28 mouse cellular contexts compared by ENCODE assay signal in the genomic region with DNA sequence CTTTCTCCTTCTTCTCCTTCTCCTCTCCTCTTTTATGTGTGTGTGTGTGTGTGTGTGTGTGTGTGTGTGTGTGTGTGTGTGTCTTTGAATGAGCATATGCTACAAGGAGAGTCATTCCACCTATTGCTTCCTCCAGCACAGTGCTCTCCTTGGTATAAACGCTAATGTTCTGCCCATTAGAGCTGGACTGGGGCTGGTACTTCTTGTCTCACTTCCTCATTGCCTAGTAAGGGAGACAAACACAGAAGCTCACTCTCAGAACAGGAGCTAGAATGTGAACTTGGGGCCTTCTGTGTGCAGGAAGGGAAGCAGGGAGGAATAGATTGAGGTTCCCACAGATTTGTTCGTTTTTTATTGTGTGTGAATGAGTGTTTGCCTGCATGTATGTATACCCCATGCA. TPM values are rescaled to one million over a fixed set of nuclear protein-coding genes. Genes with fewer than 3 reads are reported as not detected.
DNase-seq lines count a peak whose midpoint lies in the region; ATAC-seq lines count a peak whose summit lies in the region.
"Had no signal": no experiment of that assay in that cellular context is flagged by ENCODE, and none has a peak within 500 bp of the region (broad histone marks: within the 10 kb centered on the region; RNA-seq: fewer than 3 reads in every experiment).

No protein-coding gene starts in this region.

- H3K9me3 ChIP-seq in intestine, embryonic 15.5 days, result no peaks in the 10 kb centered on the region
- H3K9me3 ChIP-seq: embryonic facial prominence, embryonic 10.5 days; embryonic facial prominence, embryonic 13.5 days; forebrain, embryonic 12.5 days; forebrain, embryonic 15.5 days; heart, embryonic 10.5 days; hindbrain, embryonic 12.5 days; hindbrain, embryonic 15.5 days had no signal

- peak; percentile 31 for DNase-seq in heart, adult 11 months
- no peak for DNase-seq in heart, postnatal 4 days
- DNase-seq in urinary bladder, postnatal 36 days (ENCODE audit: low spot score in 2 of 2), result no peak
- DNase-seq in urinary bladder, postnatal 25 days (ENCODE audit: low spot score), result no peak
- DNase-seq in frontal cortex, postnatal 14 days (ENCODE audit: low spot score in 2 of 2), result no peak
- no peak for DNase-seq in gastrocnemius, postnatal 4 days (ENCODE audit: low spot score in 2 of 2)
- DNase-seq: adrenal gland, adult 2 months; adrenal gland, postnatal 14 days; B cell, adult 2 months; cerebellum, adult 11-12 months; cerebellum, adult 9-10 months; cerebellum, postnatal 14 days; embryo, embryonic 11 days; gastrocnemius, postnatal 10 days; gastrocnemius, postnatal 36 days; heart, adult 2 months; heart, postnatal 14 days had no signal

- peak overlapping the region; percentile 7; the same call in 1 of the 2 replicates for H3K27ac ChIP-seq in intestine, embryonic 15.5 days
- H3K27ac ChIP-seq: embryonic facial prominence, embryonic 10.5 days; embryonic facial prominence, embryonic 13.5 days; forebrain, embryonic 12.5 days; forebrain, embryonic 15.5 days; heart, adult 2 months; heart, embryonic 10.5 days; heart, embryonic 13.5 days; hindbrain, embryonic 12.5 days; hindbrain, embryonic 15.5 days had no signal

- H3K4me1 ChIP-seq in intestine, embryonic 15.5 days (replicated peaks), result peaks cover 24% of the 10 kb centered on the region

- no peak for ATAC-seq in intestine, embryonic 15.5 days
- peak; percentile 62; the same call in 1 of the 2 replicates for ATAC-seq in megakaryocyte, adult 5-6 weeks (ENCODE audit: poor library complexity, severe bottlenecking)
- ATAC-seq: forebrain, embryonic 15.5 days had no signal

- H3K9ac ChIP-seq in intestine, embryonic 15.5 days, result no peak overlapping the region
- H3K9ac ChIP-seq: embryonic facial prominence, embryonic 13.5 days; forebrain, embryonic 12.5 days; forebrain, embryonic 15.5 days; heart, embryonic 13.5 days; hindbrain, embryonic 12.5 days; hindbrain, embryonic 15.5 days had no signal

- H3K27me3 ChIP-seq in intestine, embryonic 15.5 days (replicated peaks), result no peaks in the 10 kb centered on the region
- H3K27me3 ChIP-seq: forebrain, embryonic 15.5 days had no signal

- H3K36me3 ChIP-seq in intestine, embryonic 15.5 days, result no peaks in the 10 kb centered on the region
- H3K36me3 ChIP-seq: embryonic facial prominence, embryonic 10.5 days; embryonic facial prominence, embryonic 13.5 days; forebrain, embryonic 12.5 days; forebrain, embryonic 15.5 days; heart, embryonic 10.5 days; heart, embryonic 13.5 days; hindbrain, embryonic 12.5 days; hindbrain, embryonic 15.5 days had no signal

- no peak overlapping the region for H3K4me3 ChIP-seq in intestine, embryonic 15.5 days (replicated peaks)
- H3K4me3 ChIP-seq: embryonic facial prominence, embryonic 10.5 days; embryonic facial prominence, embryonic 13.5 days; erythroblast, embryonic 14.5 days; forebrain, embryonic 12.5 days; forebrain, embryonic 15.5 days; heart, adult 2 months; heart, embryonic 10.5 days; heart, embryonic 13.5 days; hindbrain, embryonic 12.5 days; hindbrain, embryonic 15.5 days had no signal

- WGBS in intestine, embryonic 15.5 days, result 57% methylated on average over 2 of the region's 2 CpGs

- H3K4me2 ChIP-seq in intestine, embryonic 15.5 days (replicated peaks), result no peak overlapping the region
- H3K4me2 ChIP-seq: embryonic facial prominence, embryonic 13.5 days; forebrain, embryonic 12.5 days; forebrain, embryonic 15.5 days; heart, embryonic 13.5 days; hindbrain, embryonic 12.5 days; hindbrain, embryonic 15.5 days had no signal

RNA-seq across cellular contexts. Expression of gene Shb, which starts 54.9 kb away (rescaled TPM):
- total RNA-seq in heart, postnatal 4 days (2021), result 10 to 100 TPM; 69.3 to 70.9 TPM
- 4.0 and 4.8 TPM in 2 replicates for polyA plus RNA-seq in intestine, embryonic 15.5 days (2015; fragmentation: Nextera tagmentation; extraction: Ambion mirVana)
- total RNA-seq in megakaryocyte, adult 5-6 weeks (2015), result 3.7 and 3.9 TPM in 2 replicates
- total RNA-seq in megakaryocyte, adult 5-6 weeks (2017), result 1.8 and 3.3 TPM in 2 replicates
- total RNA-seq in gastrocnemius, postnatal 4 days (2021), result 10 to 100 TPM; 16.8 to 23.5 TPM
